Mouse (Mus musculus): ENCODE measurements around the gene Haus7. TPM values are rescaled to one million over a fixed set of nuclear protein-coding genes. Genes with fewer than 3 reads are reported as not detected.
A peak's percentile ranks its signal among the peaks of the same experiment; 100 is the strongest.
"Not testable (repeated sequence)": the region's sequence is repeated elsewhere in the genome, so short reads cannot be mapped to it uniquely, and the experiment has no call there.

Haus7 gene
- polyA plus RNA-seq (2012; rRNA removed) = 22.7 and 26.9 TPM in 2 replicates
- polyA plus RNA-seq (2014; fragmentation: Nextera tagmentation; extraction: Ambion mirVana) = 37.4 and 40.6 TPM in 2 replicates

DNA sequence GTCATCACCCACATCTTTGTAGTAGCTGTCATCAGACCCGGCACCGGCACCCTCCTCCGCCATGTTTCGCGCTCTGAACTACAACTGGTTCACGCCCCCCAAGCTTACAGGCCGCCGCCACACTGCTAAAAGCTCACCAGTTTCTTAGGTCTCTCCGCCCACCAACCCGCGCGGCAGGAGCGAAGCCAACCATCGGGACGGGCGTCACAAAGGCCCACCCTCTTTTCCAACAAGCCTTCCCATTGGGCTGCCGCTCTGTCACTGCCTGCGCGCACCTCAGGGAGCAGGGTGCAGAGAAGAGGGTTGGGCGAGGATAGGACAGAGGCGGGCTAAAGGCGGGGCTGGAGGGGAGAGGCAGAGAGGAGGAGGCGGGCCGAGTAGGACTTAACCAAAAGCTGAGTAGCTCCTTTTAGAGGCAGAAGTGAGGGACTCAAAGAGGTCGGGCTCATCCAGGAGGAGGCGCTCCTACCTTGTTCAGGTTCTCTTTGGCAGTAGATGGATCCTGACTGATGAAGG, at the start of gene Haus7:
TSS of gene Haus7 (minus strand) at position 168 of the 516 bp plus-strand sequence.
- Histone ChIP-seq H3K27me3 (ENCODE audit: control insufficient read depth, insufficient read depth, low read length) (no peaks in the 10 kb centered on the region), H3K4me1 (replicated peaks; ENCODE audit: control insufficient read depth in 2 of 2, insufficient read depth in 2 of 2, low read length in 1 of 2) (peaks cover 0 to 7% of the 10 kb centered on the region in 2 experiments; a peak in 3 of 4 replicates), H3K36me3 (replicated peaks; ENCODE audit: control insufficient read depth, insufficient read depth, low read depth) (no peaks in the 10 kb centered on the region), H3K4me2 (ENCODE audit: low read depth) (peak within 1 kb of the TSS; percentile 66), H3K9ac (replicated peaks) (peak within 1 kb of the TSS; percentile 15), H3K27ac (no peak within 1 kb of the TSS), H3K9me3 (ENCODE audit: control insufficient read depth, low read length) (no peaks in the 10 kb centered on the region), H3K4me3 (ENCODE audit: insufficient read depth in 1 of 2, low read depth in 2 of 2, low read length in 2 of 2) (peak within 1 kb of the TSS; percentile 67 to 92)
- DNase-seq (ENCODE audit: low read depth in 3 of 3, low spot score in 3 of 3) (peak; percentile 86 to 90 (median 89)), ATAC-seq (ENCODE audit: insufficient read depth) (peak; percentile 100)
- WGBS (ENCODE audit: insufficient replicate concordance) = 17% methylated on average over 26 of the region's 26 CpGs
- TF ChIP-seq CTCF (IDR thresholded peaks at IDR 0.05; ENCODE audit: low read depth) (peak; percentile 57), EP300 (IDR thresholded peaks at IDR 0.05; ENCODE audit: low read depth) (no peak)

DNA sequence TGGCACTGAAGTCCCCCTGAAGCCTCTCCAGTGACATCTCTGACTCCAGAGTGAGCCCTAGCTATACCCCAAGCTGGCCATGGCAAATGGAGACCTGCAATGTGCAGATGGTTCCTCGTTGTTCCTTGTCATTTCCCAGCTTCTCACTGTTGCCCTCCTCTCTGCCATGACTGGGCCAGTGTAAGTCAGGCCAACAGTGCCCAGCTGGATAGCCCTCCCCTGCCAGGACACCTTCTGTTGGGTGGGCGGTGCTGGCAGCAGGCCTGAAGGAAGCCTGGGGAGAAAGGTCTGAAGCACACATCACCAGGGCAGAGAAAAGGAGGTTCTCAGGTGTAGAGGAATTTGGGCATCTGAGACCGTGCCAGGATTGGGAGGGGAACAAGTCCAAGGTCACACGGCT, 47.7 kb upstream of the Haus7 start:
- H3K4me2 ChIP-seq (ENCODE audit: low read depth) = no peak overlapping the region
- peaks cover 17% of the 10 kb centered on the region for H3K27me3 ChIP-seq (ENCODE audit: control insufficient read depth, insufficient read depth, low read length)

DNA sequence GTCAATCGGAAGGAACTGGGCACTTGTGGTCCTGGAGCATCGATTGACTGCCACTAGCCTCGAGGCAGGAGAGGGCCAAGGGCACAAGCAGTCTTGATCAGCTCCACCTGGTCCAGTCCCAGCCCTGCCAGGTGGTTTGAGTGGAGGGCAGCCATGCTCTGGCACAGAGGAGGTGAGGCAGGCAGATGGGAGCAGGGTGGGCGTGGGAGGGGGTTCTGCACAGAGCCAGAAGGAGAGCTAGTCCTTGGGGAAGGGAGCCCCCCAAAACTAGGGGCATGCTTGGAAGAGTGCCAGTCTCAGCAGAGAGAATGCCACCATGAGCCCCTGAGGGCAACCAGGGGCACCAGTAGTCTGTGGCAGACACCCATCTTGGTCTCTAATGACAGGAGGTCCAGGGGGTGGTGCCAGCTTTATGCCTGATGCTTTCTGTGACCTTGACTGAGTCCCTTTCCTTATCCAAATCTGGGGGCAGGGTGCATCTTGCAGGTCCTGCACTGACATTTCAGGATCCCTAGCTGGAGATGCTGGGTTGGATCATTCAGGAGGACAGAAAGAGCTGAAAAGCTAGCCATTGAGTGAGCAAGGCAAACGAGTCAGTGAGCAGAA, 46.4 kb upstream of the Haus7 start:
- ATAC-seq (ENCODE audit: insufficient read depth) (no peak), DNase-seq (ENCODE audit: low read depth in 3 of 3, low spot score in 3 of 3) (no peak)
- no peak for TF ChIP-seq EP300 (IDR thresholded peaks at IDR 0.05; ENCODE audit: low read depth)
- no peak for TF ChIP-seq CTCF (IDR thresholded peaks at IDR 0.05; ENCODE audit: low read depth)
- no peak overlapping the region for H3K27ac ChIP-seq
- H3K27me3 ChIP-seq (ENCODE audit: control insufficient read depth, insufficient read depth, low read length) = peaks cover 17% of the 10 kb centered on the region
- no peaks in the 10 kb centered on the region for H3K9me3 ChIP-seq (ENCODE audit: control insufficient read depth, low read length)
- H3K4me1 ChIP-seq (replicated peaks; ENCODE audit: control insufficient read depth in 2 of 2, insufficient read depth in 2 of 2, low read length in 1 of 2) = no peaks in the 10 kb centered on the region
- no peak overlapping the region for H3K4me2 ChIP-seq (ENCODE audit: low read depth)
- no peak overlapping the region for H3K4me3 ChIP-seq (ENCODE audit: insufficient read depth in 1 of 2, low read depth in 2 of 2, low read length in 2 of 2)
- H3K9ac ChIP-seq (replicated peaks) = no peak overlapping the region
- H3K36me3 ChIP-seq (replicated peaks; ENCODE audit: control insufficient read depth, insufficient read depth, low read depth) = no peaks in the 10 kb centered on the region
- 38% methylated on average over 5 of the region's 5 CpGs for WGBS (ENCODE audit: insufficient replicate concordance)

More for the DNA sequence above, 47.7 kb upstream of the Haus7 start:
- Histone ChIP-seq H3K4me3 (ENCODE audit: insufficient read depth in 1 of 2, low read depth in 2 of 2, low read length in 2 of 2) (no peak overlapping the region), H3K36me3 (replicated peaks; ENCODE audit: control insufficient read depth, insufficient read depth, low read depth) (no peaks in the 10 kb centered on the region), H3K9ac (replicated peaks) (no peak overlapping the region), H3K27ac (no peak overlapping the region), H3K4me1 (replicated peaks; ENCODE audit: control insufficient read depth in 2 of 2, insufficient read depth in 2 of 2, low read length in 1 of 2) (no peaks in the 10 kb centered on the region), H3K9me3 (ENCODE audit: control insufficient read depth, low read length) (no peaks in the 10 kb centered on the region)
- WGBS (ENCODE audit: insufficient replicate concordance) = 52% methylated on average over 4 of the region's 4 CpGs
- no peak for ATAC-seq (ENCODE audit: insufficient read depth)
- DNase-seq (ENCODE audit: low read depth in 3 of 3, low spot score in 3 of 3) = no peak
- TF ChIP-seq EP300 (IDR thresholded peaks at IDR 0.05; ENCODE audit: low read depth) = no peak
- no peak for TF ChIP-seq CTCF (IDR thresholded peaks at IDR 0.05; ENCODE audit: low read depth)

DNA sequence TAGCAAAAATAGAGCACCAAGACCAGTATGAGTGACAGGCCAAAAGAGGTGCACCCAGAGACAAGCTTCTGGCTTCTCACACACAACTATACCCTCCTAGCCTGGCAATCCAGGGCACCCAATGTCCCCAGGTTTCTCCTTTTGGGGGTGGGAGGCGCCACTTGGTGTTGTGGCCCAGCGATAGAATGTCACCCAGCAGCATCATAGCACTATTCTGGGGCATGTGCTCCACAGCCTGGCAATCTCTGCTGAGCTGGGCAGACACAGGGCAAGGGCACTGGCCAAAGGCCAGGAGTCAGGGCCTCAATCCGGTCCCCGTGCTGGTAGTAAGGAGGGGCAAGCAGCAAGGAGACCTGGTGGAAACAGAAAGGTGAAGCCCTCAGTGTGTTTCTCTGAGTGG, 37.9 kb upstream of the Haus7 start:
- Histone ChIP-seq H3K4me2 (ENCODE audit: low read depth) (no peak overlapping the region), H3K27me3 (ENCODE audit: control insufficient read depth, insufficient read depth, low read length) (no peaks in the 10 kb centered on the region; the same call in 1 of the 2 replicates), H3K4me3 (ENCODE audit: insufficient read depth in 1 of 2, low read depth in 2 of 2, low read length in 2 of 2) (no peak overlapping the region), H3K9ac (replicated peaks) (no peak overlapping the region), H3K36me3 (replicated peaks; ENCODE audit: control insufficient read depth, insufficient read depth, low read depth) (no peaks in the 10 kb centered on the region), H3K27ac (no peak overlapping the region), H3K9me3 (ENCODE audit: control insufficient read depth, low read length) (no peaks in the 10 kb centered on the region), H3K4me1 (replicated peaks; ENCODE audit: control insufficient read depth in 2 of 2, insufficient read depth in 2 of 2, low read length in 1 of 2) (no peaks in the 10 kb centered on the region)
- 60% methylated on average over 4 of the region's 4 CpGs for WGBS (ENCODE audit: insufficient replicate concordance)
- DNase-seq (ENCODE audit: low read depth in 3 of 3, low spot score in 3 of 3) (no peak), ATAC-seq (ENCODE audit: insufficient read depth) (no peak)
- TF ChIP-seq CTCF (IDR thresholded peaks at IDR 0.05; ENCODE audit: low read depth) (no peak), EP300 (IDR thresholded peaks at IDR 0.05; ENCODE audit: low read depth) (no peak)

DNA sequence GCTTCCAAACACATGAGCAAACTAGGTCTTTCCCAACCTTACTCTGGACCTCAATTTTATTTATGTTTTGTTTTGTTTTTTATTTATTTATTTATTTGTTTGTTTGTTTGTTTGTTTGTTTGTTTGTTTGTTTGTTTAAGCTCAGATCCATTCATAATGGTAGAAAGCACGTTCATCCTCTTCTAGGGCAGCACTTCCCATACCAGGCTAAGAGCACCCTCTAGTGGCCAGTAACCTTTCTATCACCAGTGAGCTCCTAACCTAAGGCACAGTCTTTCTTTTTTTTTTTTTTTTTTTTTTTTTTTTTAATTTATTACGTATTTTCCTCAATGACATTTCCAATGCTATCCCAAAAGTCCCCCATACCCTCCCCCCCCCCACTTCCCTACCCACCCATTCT, 34.7 kb upstream of the Haus7 start:
- peak; percentile 66 for TF ChIP-seq CTCF (IDR thresholded peaks at IDR 0.05; ENCODE audit: low read depth)
- not testable (repeated sequence) for H3K4me2 ChIP-seq (ENCODE audit: low read depth); H3K9me3 ChIP-seq (ENCODE audit: control insufficient read depth, low read length); H3K27ac ChIP-seq; H3K4me1 ChIP-seq (replicated peaks; ENCODE audit: control insufficient read depth in 2 of 2, insufficient read depth in 2 of 2, low read length in 1 of 2); H3K36me3 ChIP-seq (replicated peaks; ENCODE audit: control insufficient read depth, insufficient read depth, low read depth); H3K9ac ChIP-seq (replicated peaks); H3K27me3 ChIP-seq (ENCODE audit: control insufficient read depth, insufficient read depth, low read length); ATAC-seq (ENCODE audit: insufficient read depth); H3K4me3 ChIP-seq (ENCODE audit: insufficient read depth in 1 of 2, low read depth in 2 of 2, low read length in 2 of 2)
- peak; percentile 34 to 46 (median 37) for DNase-seq (ENCODE audit: low read depth in 3 of 3, low spot score in 3 of 3)
- WGBS (ENCODE audit: insufficient replicate concordance) = 0% methylated on average over 1 of the region's 2 CpGs
